Comparison of ENCODE assay signal across 17 mouse cellular contexts in genomic region chr6:72777212-72777611, GRCm38 (mm10). TPM values are rescaled to one million over a fixed set of nuclear protein-coding genes. Genes with fewer than 3 reads are reported as not detected.
"Had no signal": no experiment of that assay in that cellular context is flagged by ENCODE, and none has a peak within 500 bp of the region (broad histone marks: within the 10 kb centered on the region; RNA-seq: fewer than 3 reads in every experiment).

No protein-coding gene starts in this region.

- H3K36me3 ChIP-seq: midbrain, embryonic 15.5 days had no signal

- H3K27ac ChIP-seq: lung, embryonic 15.5 days; macrophage; midbrain, embryonic 13.5 days; midbrain, embryonic 15.5 days; neural tube, embryonic 12.5 days; stomach, embryonic 15.5 days; stomach, postnatal 0 days had no signal

- H3K27me3 ChIP-seq: lung, embryonic 15.5 days; midbrain, embryonic 13.5 days; midbrain, embryonic 15.5 days; neural tube, embryonic 12.5 days; stomach, embryonic 15.5 days had no signal

- H3K9ac ChIP-seq: lung, embryonic 15.5 days; midbrain, embryonic 13.5 days; midbrain, embryonic 15.5 days; neural tube, embryonic 12.5 days; stomach, embryonic 15.5 days had no signal

- H3K9me3 ChIP-seq: midbrain, embryonic 13.5 days; midbrain, embryonic 15.5 days; neural tube, embryonic 12.5 days; stomach, embryonic 15.5 days had no signal

- H3K4me3 ChIP-seq: lung, embryonic 15.5 days; megakaryocyte, embryonic 14.5 days; midbrain, embryonic 13.5 days; midbrain, embryonic 15.5 days; neural tube, embryonic 12.5 days; stomach, embryonic 15.5 days had no signal

- DNase-seq: lung, adult 2 months; lung, postnatal 14 days; lung, postnatal 36 days; right cerebral cortex, postnatal 14 days; thymus, adult 2 months; thymus, postnatal 25 days; thymus, postnatal 4 days had no signal

- H3K4me1 ChIP-seq: lung, embryonic 15.5 days; megakaryocyte, embryonic 14.5 days; midbrain, embryonic 13.5 days; midbrain, embryonic 15.5 days; neural tube, embryonic 12.5 days had no signal

- ATAC-seq: lung, postnatal 0 days; midbrain, embryonic 13.5 days; midbrain, embryonic 15.5 days had no signal

- H3K4me2 ChIP-seq: lung, embryonic 15.5 days; midbrain, embryonic 11.5 days; midbrain, embryonic 13.5 days; midbrain, embryonic 15.5 days; neural tube, embryonic 12.5 days; stomach, embryonic 15.5 days had no signal

RNA-seq across cellular contexts. Expression of gene Tcf7l1, which starts 11.8 kb away (rescaled TPM):
- polyA plus RNA-seq: macrophage had no signal
